Mouse (Mus musculus): ENCODE measurements around the gene Slc16a10. TPM values are rescaled to one million over a fixed set of nuclear protein-coding genes. Genes with fewer than 3 reads are reported as not detected.
A peak's percentile ranks its signal among the peaks of the same experiment; 100 is the strongest.

The Slc16a10 gene
- polyA plus RNA-seq, 1 experiment from 2014 or later = 75.1 TPM

DNA sequence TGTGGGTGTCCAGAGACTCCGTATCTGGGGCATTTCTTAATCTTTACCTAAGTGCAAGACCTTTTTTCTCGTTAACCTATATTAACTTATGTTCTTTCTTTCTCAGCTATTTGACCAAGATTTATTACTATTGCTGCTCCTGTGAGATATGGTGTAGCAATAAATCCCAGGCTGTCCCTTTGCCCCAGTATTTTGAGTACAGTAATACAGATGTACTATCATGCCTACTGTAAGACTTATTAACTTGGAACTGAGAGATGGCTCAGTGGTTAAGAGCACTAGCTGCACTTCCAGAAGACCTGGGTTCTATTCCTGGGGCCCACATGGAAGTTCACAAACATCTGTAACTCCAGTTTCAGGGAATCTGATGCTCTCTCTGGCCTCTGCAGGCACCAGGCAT lies 91.3 kb downstream of the Slc16a10 start:
- H3K36me3 ChIP-seq = peaks cover 55% of the 10 kb centered on the region
- H3K4me3 ChIP-seq (replicated peaks) = no peak overlapping the region
- H3K4me1 ChIP-seq (replicated peaks) = 0 out of 2 replicates have a peak, but pooled peaks cover 2% of the 10 kb centered on the region
- ATAC-seq (ENCODE audit: low read depth) (no peak), DNase-seq (no peak)
- 89% methylated on average over 2 of the region's 2 CpGs for WGBS (ENCODE audit: insufficient replicate concordance)
- no peaks in the 10 kb centered on the region for H3K27me3 ChIP-seq
- H3K9me3 ChIP-seq (replicated peaks) = no peaks in the 10 kb centered on the region
- no peak overlapping the region for H3K9ac ChIP-seq
- H3K4me2 ChIP-seq = no peak overlapping the region
- H3K27ac ChIP-seq = no peak overlapping the region

DNA sequence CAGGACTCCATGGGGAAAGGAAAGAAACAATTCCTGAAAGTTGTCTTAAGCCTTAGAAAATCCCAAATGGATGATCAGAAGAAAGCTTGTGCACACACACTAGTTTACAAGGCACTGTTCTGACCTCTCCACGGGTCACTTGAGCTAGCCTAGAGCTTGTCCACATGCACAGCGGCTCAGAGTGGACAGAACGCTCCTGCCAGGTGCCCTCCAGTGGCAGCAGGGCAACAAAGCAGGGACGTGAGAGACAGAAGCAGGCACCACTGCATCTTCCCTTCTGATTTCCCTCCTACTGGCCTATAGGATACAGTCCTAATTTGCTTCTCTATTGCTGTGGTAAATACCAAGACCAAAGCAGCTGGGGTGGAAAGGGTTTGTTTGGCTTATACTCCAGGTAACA lies 100.7 kb downstream of the Slc16a10 start:
- Histone ChIP-seq H3K27ac (no peak overlapping the region), H3K9me3 (replicated peaks) (no peaks in the 10 kb centered on the region), H3K4me3 (replicated peaks) (no peak overlapping the region), H3K36me3 (peaks cover 49% of the 10 kb centered on the region), H3K27me3 (no peaks in the 10 kb centered on the region), H3K4me2 (no peak overlapping the region), H3K9ac (no peak overlapping the region), H3K4me1 (replicated peaks) (0 out of 2 replicates have a peak, but pooled peaks cover 3% of the 10 kb centered on the region)
- WGBS (ENCODE audit: insufficient replicate concordance) = 60% methylated on average over 4 of the region's 4 CpGs
- no peak for DNase-seq
- ATAC-seq (ENCODE audit: low read depth) = 0 out of 2 replicates have a peak, but pooled peaks have one; percentile 20

DNA sequence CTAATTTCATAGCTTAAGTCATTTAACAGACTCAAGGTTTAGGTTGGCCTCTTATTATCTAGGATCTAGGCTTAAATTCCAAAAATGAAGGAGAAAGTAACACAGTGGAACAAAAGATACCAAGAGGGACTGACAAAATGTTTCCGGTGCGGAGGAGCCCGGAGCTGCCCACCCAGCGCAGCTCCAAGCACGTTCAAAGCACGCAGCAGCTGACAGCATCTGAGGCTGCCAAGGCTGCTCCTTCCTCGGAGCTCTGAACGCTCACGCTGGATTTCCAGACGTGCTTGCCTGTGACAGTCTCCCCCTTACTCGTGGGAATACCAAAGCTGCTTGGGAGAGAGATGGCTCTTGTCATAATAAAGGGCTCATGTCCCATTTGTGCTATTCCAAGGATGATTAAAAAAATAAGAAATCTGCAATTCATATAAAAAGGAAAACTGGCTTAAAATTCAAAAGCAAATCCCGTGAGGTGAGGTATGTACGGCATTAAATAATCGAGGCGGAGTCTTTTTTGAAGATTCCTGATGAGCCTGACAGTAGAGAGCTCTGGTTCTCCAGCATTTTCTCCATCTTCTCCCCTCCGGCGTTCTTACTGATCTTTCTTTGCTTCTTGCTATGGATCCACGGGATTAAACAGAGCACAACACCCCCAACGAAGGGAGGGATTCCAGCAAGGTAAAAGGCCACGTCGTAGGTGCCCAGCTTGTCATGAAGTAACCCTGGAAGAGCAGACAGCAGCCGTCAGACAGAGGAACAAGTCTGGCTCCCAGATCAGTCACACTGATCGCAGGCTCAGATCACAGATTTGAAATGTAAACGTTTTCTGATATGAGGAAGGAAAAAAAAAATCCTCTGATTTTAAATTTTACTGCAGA lies 105.1 kb downstream of the Slc16a10 start:
- Histone ChIP-seq H3K27ac (no peak overlapping the region), H3K4me1 (replicated peaks) (0 out of 2 replicates have a peak, but pooled peaks cover 3% of the 10 kb centered on the region), H3K4me2 (no peak overlapping the region), H3K4me3 (replicated peaks) (no peak overlapping the region), H3K36me3 (peaks cover 73% of the 10 kb centered on the region), H3K9ac (no peak overlapping the region), H3K9me3 (replicated peaks) (no peaks in the 10 kb centered on the region), H3K27me3 (no peaks in the 10 kb centered on the region)
- no peak for DNase-seq
- 85% methylated on average over 24 of the region's 24 CpGs for WGBS (ENCODE audit: insufficient replicate concordance)
- no peak for ATAC-seq (ENCODE audit: low read depth)

DNA sequence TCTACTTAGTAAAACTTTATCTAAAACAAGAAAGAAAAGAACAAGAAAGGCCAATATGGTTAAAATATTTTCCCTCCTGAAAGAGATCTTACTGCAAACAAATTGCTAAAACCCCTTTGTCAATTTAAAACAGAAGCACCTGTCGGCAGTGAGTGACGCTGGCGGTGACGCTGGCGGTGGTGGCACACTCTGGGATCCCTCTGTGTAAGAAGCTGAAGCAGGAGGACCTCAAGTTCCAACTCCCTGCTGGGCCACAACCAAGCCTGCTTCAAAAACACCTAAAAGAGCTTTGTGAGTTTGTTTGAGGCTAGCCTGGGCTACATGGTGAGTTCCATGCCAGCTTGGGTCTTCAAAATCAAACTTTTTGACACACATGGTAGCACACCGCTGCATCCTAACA lies 107.1 kb downstream of the Slc16a10 start:
- Histone ChIP-seq H3K36me3 (peaks cover 58% of the 10 kb centered on the region), H3K9ac (no peak overlapping the region), H3K4me3 (replicated peaks) (no peak overlapping the region), H3K27ac (no peak overlapping the region), H3K9me3 (replicated peaks) (no peaks in the 10 kb centered on the region), H3K4me1 (replicated peaks) (no peaks in the 10 kb centered on the region), H3K27me3 (no peaks in the 10 kb centered on the region), H3K4me2 (no peak overlapping the region)
- 97% methylated on average over 6 of the region's 6 CpGs for WGBS (ENCODE audit: insufficient replicate concordance)
- ATAC-seq (ENCODE audit: low read depth) = no peak
- DNase-seq = no peak

DNA sequence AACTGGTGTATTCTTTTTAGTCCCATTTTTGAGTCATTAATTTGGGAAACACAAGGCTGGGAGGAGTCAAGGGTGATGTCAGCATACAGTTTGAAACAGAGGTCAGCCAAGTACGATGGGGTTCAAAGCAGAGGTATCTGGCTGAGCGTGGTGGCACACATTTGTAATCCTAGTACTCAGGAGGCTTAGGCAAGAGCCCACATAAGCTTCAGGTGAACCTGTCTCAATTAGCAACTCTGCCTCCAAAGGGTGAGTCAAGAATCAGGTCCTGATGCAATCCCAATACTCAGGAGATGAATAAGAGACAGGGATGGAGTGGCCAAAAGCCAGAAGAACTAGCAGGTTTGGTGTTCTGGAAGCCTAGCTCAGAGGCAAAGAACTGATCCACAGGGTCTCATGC lies 109.2 kb downstream of the Slc16a10 start:
- no peak for DNase-seq
- H3K9me3 ChIP-seq (replicated peaks) = no peaks in the 10 kb centered on the region

DNA sequence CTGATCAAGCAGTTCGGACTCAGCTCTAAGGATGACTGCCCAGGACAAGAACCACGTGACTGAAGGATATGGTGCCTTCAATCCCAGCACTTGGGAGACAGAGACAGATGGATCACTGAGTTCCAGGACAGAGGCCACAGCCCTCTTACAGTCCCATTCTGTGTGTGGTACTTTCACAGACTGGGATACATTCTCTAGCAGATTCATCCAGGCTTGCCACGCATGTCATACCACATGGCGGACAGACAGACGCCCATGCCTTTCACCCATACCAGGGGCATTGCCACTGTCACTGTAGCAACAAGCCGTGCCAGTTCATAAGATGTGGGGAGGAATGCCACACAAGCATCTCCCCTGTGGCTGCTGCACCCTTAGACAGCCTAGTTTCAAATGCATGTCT lies 111.3 kb downstream of the Slc16a10 start:
- Histone ChIP-seq H3K4me1 (replicated peaks) (no peaks in the 10 kb centered on the region), H3K27ac (no peak overlapping the region), H3K4me2 (no peak overlapping the region), H3K27me3 (no peaks in the 10 kb centered on the region), H3K9ac (no peak overlapping the region), H3K4me3 (replicated peaks) (no peak overlapping the region), H3K36me3 (peaks cover 24% of the 10 kb centered on the region), H3K9me3 (replicated peaks) (no peaks in the 10 kb centered on the region)
- WGBS (ENCODE audit: insufficient replicate concordance) = 87% methylated on average over 6 of the region's 6 CpGs
- ATAC-seq (ENCODE audit: low read depth) (no peak), DNase-seq (no peak)

More for the DNA sequence above, 109.2 kb downstream of the Slc16a10 start:
- peaks cover 43% of the 10 kb centered on the region for H3K36me3 ChIP-seq
- WGBS (ENCODE audit: insufficient replicate concordance) = 73% methylated on average over 2 of the region's 2 CpGs
- H3K9ac ChIP-seq = no peak overlapping the region
- no peak overlapping the region for H3K4me3 ChIP-seq (replicated peaks)
- no peaks in the 10 kb centered on the region for H3K4me1 ChIP-seq (replicated peaks)
- no peak overlapping the region for H3K4me2 ChIP-seq
- H3K27me3 ChIP-seq = no peaks in the 10 kb centered on the region
- no peak overlapping the region for H3K27ac ChIP-seq
- ATAC-seq (ENCODE audit: low read depth) = no peak

DNA sequence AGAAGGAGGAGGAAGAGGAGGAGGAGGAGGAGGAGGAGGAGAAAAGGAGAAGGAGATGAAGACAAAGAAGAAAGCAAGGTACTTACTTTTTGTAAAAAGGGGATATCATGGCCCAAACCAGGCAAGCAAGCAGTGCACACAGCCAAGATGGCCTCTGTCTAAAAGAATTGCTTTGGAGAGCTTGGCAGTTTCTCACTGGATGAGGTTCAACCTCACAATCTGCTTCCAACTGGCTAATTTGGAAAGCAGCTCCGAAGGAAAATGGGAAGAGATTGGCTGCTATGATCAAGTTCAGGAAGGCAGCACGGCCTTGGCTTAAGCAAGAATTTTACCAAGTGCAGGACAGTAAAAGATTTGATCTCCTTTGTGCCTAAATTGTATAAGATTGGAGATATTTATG lies 112.4 kb downstream of the Slc16a10 start:
- Histone ChIP-seq H3K4me3 (replicated peaks) (no peak overlapping the region), H3K4me1 (replicated peaks) (peaks cover 7% of the 10 kb centered on the region), H3K36me3 (peaks cover 12% of the 10 kb centered on the region), H3K9me3 (replicated peaks) (no peaks in the 10 kb centered on the region), H3K4me2 (no peak overlapping the region), H3K27ac (no peak overlapping the region), H3K9ac (no peak overlapping the region), H3K27me3 (peaks cover 10% of the 10 kb centered on the region)
- ATAC-seq (ENCODE audit: low read depth) = no peak
- no peak for DNase-seq
- WGBS (ENCODE audit: insufficient replicate concordance) = 81% methylated on average over 2 of the region's 2 CpGs

DNA sequence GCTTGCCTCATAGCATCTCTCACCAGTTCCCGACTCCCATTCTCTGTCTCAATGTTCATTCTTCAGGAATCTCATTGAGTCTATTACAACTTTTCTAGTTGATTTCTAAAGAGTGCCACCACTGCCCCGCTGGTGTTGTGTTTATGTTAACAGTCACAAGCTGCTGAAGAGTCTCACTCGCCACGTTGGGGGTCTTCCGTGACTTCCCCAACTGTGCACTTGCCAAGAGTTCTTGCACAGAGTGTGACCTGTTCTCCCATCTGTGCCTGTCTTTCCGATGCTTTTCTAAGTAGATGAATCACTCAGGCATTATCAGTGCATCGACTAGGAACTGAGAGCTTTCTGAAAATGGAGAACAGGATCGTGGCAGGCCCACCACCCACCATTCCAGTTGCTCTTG lies 114.0 kb downstream of the Slc16a10 start:
- ATAC-seq (ENCODE audit: low read depth) (no peak), DNase-seq (no peak)
- no peak overlapping the region for H3K4me2 ChIP-seq
- no peak overlapping the region for H3K4me3 ChIP-seq (replicated peaks)
- 0 out of 2 replicates have a peak, but pooled peaks cover 2% of the 10 kb centered on the region for H3K36me3 ChIP-seq
- H3K4me1 ChIP-seq (replicated peaks) = peaks cover 9% of the 10 kb centered on the region
- H3K27me3 ChIP-seq = peaks cover 21% of the 10 kb centered on the region
- no peak overlapping the region for H3K27ac ChIP-seq
- no peak overlapping the region for H3K9ac ChIP-seq
- 74% methylated on average over 8 of the region's 8 CpGs for WGBS (ENCODE audit: insufficient replicate concordance)
- no peaks in the 10 kb centered on the region for H3K9me3 ChIP-seq (replicated peaks)

DNA sequence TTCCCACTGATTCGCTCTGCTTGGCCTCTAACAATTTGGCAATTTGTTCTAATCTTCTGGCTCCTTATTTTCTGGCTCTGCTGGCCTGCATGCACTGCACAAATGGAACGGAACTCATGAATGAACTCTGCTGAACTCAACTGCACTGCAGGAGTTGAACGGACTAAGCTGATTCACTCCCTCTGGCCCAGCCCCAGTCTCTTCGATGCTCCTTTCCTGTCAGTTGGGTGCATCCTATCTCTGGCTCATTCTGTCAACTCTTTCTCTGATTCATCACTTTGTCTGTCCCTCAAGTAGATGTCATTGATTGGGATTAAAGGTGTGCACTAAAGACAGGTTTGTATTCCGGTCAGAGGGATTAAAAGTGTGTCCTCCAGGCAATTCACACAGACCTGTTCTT lies 115.5 kb downstream of the Slc16a10 start:
- Histone ChIP-seq H3K36me3 (no peaks in the 10 kb centered on the region), H3K27ac (no peak overlapping the region), H3K4me2 (no peak overlapping the region), H3K27me3 (peaks cover 33% of the 10 kb centered on the region), H3K9me3 (replicated peaks) (no peaks in the 10 kb centered on the region), H3K4me3 (replicated peaks) (no peak overlapping the region), H3K9ac (no peak overlapping the region), H3K4me1 (replicated peaks) (peaks cover 9% of the 10 kb centered on the region)
- 82% methylated on average over 5 of the region's 5 CpGs for WGBS (ENCODE audit: insufficient replicate concordance)
- ATAC-seq (ENCODE audit: low read depth) (no peak), DNase-seq (no peak)

DNA sequence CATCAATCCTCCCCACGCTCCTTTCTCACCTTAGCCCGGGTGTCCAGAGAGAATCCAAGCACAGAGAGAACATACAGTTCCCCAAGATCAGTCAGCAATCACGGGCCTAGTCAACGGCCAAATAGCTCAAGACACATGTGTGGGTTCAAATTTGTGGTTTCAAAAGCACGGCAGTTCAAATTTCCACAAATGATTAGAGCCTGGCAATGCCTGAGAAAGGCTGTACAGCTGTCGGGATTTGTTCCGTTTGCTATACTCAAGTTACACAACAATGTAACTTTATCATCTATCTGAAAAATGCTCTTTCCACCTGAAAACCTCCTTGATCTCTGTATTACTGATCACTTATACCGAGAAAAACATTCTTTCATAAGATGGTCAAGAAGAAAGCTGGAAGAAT lies 116.5 kb downstream of the Slc16a10 start:
- Histone ChIP-seq H3K9me3 (replicated peaks) (no peaks in the 10 kb centered on the region), H3K4me3 (replicated peaks) (peak overlapping the region; percentile 55), H3K4me2 (peak overlapping the region; percentile 68), H3K27ac (no peak overlapping the region), H3K4me1 (replicated peaks) (peaks cover 9% of the 10 kb centered on the region), H3K27me3 (peaks cover 39% of the 10 kb centered on the region), H3K9ac (no peak overlapping the region), H3K36me3 (no peaks in the 10 kb centered on the region)
- ATAC-seq (ENCODE audit: low read depth) = no peak
- 61% methylated on average over 8 of the region's 8 CpGs for WGBS (ENCODE audit: insufficient replicate concordance)
- DNase-seq = no peak

DNA sequence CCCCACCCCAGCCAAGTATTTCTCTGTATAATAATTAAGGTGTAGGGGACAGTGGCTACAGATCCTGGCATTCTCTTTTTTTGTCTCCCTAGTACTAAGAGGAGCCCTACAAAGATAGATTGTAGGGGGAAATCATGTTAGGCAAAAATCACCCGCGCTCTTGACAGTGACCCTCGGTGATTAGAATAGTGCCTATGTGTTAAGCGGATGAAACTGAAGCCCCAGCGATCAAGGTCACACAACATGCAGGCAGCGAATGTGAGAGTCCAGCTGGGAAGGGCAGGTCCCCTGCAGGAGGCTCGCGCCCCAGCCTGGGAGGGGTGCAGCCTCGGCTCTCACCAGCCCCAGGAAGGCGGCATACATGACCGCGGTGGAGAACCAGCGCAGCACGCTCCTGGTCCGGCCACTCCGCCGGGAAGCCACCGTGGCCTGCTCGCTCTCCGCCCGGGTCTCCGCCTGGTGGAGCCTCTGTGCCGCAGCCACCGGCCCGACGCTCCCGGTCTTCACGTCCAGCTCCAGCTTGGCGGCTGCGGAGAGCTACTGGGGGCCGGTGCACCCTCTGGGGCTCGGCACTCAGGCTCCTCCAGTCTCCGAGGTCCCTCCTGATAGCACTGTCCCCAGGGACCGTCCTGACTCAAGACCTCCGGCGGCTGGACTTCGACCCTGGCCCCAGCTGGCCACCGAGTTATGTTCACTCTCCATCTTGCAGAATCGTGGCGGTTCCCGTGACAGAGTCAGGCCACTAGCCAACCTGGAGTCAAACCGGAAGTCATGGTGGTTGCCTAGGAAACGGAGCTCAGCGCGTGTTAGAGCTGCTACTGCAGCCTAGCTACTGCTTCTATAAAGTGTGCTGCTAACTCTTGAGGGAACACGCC lies 117.3 kb downstream of the Slc16a10 start, which contains the start of gene Mfsd4b1:
Gene Mfsd4b1 (minus strand): TSS at position 715 of the 875 bp plus-strand sequence.
- Histone ChIP-seq H3K27me3 (peaks cover 42% of the 10 kb centered on the region), H3K9ac (peak within 1 kb of the TSS; percentile 39), H3K36me3 (no peaks in the 10 kb centered on the region), H3K9me3 (replicated peaks) (no peaks in the 10 kb centered on the region), H3K27ac (no peak within 1 kb of the TSS), H3K4me2 (peak within 1 kb of the TSS; percentile 68), H3K4me3 (replicated peaks) (peak within 1 kb of the TSS; percentile 55), H3K4me1 (replicated peaks) (peaks cover 9% of the 10 kb centered on the region)
- ATAC-seq (ENCODE audit: low read depth) = peak; percentile 81
- 2% methylated on average over 46 of the region's 46 CpGs for WGBS (ENCODE audit: insufficient replicate concordance)
- peak; percentile 35 for DNase-seq

All from liver, embryonic 13.5 days (tissue).